Mouse (Mus musculus): ENCODE measurements at regions not wholly inside any gene's neighbourhood (a gene's known extent, or its start where the extent isn't known, plus 50 kb on each side); places are given as distances from the start of the nearest gene placed in this dataset.
A peak's percentile ranks its signal among the peaks of the same experiment; 100 is the strongest.
"Not testable (repeated sequence)": the region's sequence is repeated elsewhere in the genome, so short reads cannot be mapped to it uniquely, and the experiment has no call there.

- peak; percentile 58 for DNase-seq (ENCODE audit: low read depth)
- TF ChIP-seq CTCF (IDR thresholded peaks at IDR 0.05; ENCODE audit: borderline replicate concordance, extremely low read depth, insufficient read depth, insufficient read length): no peak
- TF ChIP-seq POLR2A (IDR thresholded peaks at IDR 0.05; ENCODE audit: borderline replicate concordance, extremely low read depth, insufficient read depth, insufficient read length, poor library complexity, severe bottlenecking): no peak
Observed at GRCm38 (mm10) chr10:15886150-15886549, 1168.1 kb upstream of the Gje1 start.

- peak; percentile 13 for DNase-seq (ENCODE audit: low read depth)
- TF ChIP-seq CTCF (IDR thresholded peaks at IDR 0.05; ENCODE audit: borderline replicate concordance, extremely low read depth, insufficient read depth, insufficient read length): no peak
- TF ChIP-seq POLR2A (IDR thresholded peaks at IDR 0.05; ENCODE audit: borderline replicate concordance, extremely low read depth, insufficient read depth, insufficient read length, poor library complexity, severe bottlenecking): no peak
Observed at GRCm38 (mm10) chr10:15868063-15868462, 1150.0 kb upstream of the Gje1 start.

GRCm38 (mm10) chr10:15866931-15867330 is 1148.9 kb upstream of the Gje1 start:
- peak; percentile 63 for DNase-seq (ENCODE audit: low read depth)
- TF ChIP-seq CTCF (IDR thresholded peaks at IDR 0.05; ENCODE audit: borderline replicate concordance, extremely low read depth, insufficient read depth, insufficient read length): no peak
- TF ChIP-seq POLR2A (IDR thresholded peaks at IDR 0.05; ENCODE audit: borderline replicate concordance, extremely low read depth, insufficient read depth, insufficient read length, poor library complexity, severe bottlenecking): no peak

- no peak for DNase-seq (ENCODE audit: low read depth)
- TF ChIP-seq POLR2A (IDR thresholded peaks at IDR 0.05; ENCODE audit: borderline replicate concordance, extremely low read depth, insufficient read depth, insufficient read length, poor library complexity, severe bottlenecking): no peak
- no peak for TF ChIP-seq CTCF (IDR thresholded peaks at IDR 0.05; ENCODE audit: borderline replicate concordance, extremely low read depth, insufficient read depth, insufficient read length)
Observed at GRCm38 (mm10) chr10:15841381-15841780, 1123.4 kb upstream of the Gje1 start.

- TF ChIP-seq CTCF (IDR thresholded peaks at IDR 0.05; ENCODE audit: borderline replicate concordance, extremely low read depth, insufficient read depth, insufficient read length) (no peak), POLR2A (IDR thresholded peaks at IDR 0.05; ENCODE audit: borderline replicate concordance, extremely low read depth, insufficient read depth, insufficient read length, poor library complexity, severe bottlenecking) (no peak)
- no peak for DNase-seq (ENCODE audit: low read depth)
Observed at GRCm38 (mm10) chr10:15832338-15832737, 1114.3 kb upstream of the Gje1 start.

GRCm38 (mm10) chr10:15825457-15825856 is 1107.4 kb upstream of the Gje1 start:
- peak; percentile 15 for DNase-seq (ENCODE audit: low read depth)
- TF ChIP-seq POLR2A (IDR thresholded peaks at IDR 0.05; ENCODE audit: borderline replicate concordance, extremely low read depth, insufficient read depth, insufficient read length, poor library complexity, severe bottlenecking) (no peak), CTCF (IDR thresholded peaks at IDR 0.05; ENCODE audit: borderline replicate concordance, extremely low read depth, insufficient read depth, insufficient read length) (no peak)

- TF ChIP-seq CTCF (IDR thresholded peaks at IDR 0.05; ENCODE audit: borderline replicate concordance, extremely low read depth, insufficient read depth, insufficient read length) (no peak), POLR2A (IDR thresholded peaks at IDR 0.05; ENCODE audit: borderline replicate concordance, extremely low read depth, insufficient read depth, insufficient read length, poor library complexity, severe bottlenecking) (no peak)
- no peak for DNase-seq (ENCODE audit: low read depth)
Observed at GRCm38 (mm10) chr10:15807271-15807670, 1089.3 kb upstream of the Gje1 start.

GRCm38 (mm10) chr10:15805791-15806190 is 1087.8 kb upstream of the Gje1 start:
- no peak for TF ChIP-seq CTCF (IDR thresholded peaks at IDR 0.05; ENCODE audit: borderline replicate concordance, extremely low read depth, insufficient read depth, insufficient read length)
- no peak for TF ChIP-seq POLR2A (IDR thresholded peaks at IDR 0.05; ENCODE audit: borderline replicate concordance, extremely low read depth, insufficient read depth, insufficient read length, poor library complexity, severe bottlenecking)
- DNase-seq (ENCODE audit: low read depth): no peak

- DNase-seq (ENCODE audit: low read depth): not testable (repeated sequence)
Observed at GRCm38 (mm10) chr10:15793185-15793584, 1075.2 kb upstream of the Gje1 start.

GRCm38 (mm10) chr10:15791473-15792269 is 1073.7 kb upstream of the Gje1 start:
- TF ChIP-seq CTCF (IDR thresholded peaks at IDR 0.05; ENCODE audit: borderline replicate concordance, extremely low read depth, insufficient read depth, insufficient read length) (no peak), POLR2A (IDR thresholded peaks at IDR 0.05; ENCODE audit: borderline replicate concordance, extremely low read depth, insufficient read depth, insufficient read length, poor library complexity, severe bottlenecking) (no peak)
- DNase-seq (ENCODE audit: low read depth): no peak

GRCm38 (mm10) chr10:15759983-15760723 is 1042.1 kb upstream of the Gje1 start:
- no peak for TF ChIP-seq CTCF (IDR thresholded peaks at IDR 0.05; ENCODE audit: borderline replicate concordance, extremely low read depth, insufficient read depth, insufficient read length)
- TF ChIP-seq POLR2A (IDR thresholded peaks at IDR 0.05; ENCODE audit: borderline replicate concordance, extremely low read depth, insufficient read depth, insufficient read length, poor library complexity, severe bottlenecking): no peak
- peak; percentile 52 for DNase-seq (ENCODE audit: low read depth)

GRCm38 (mm10) chr10:15759576-15759975 is 1041.6 kb upstream of the Gje1 start:
- TF ChIP-seq POLR2A (IDR thresholded peaks at IDR 0.05; ENCODE audit: borderline replicate concordance, extremely low read depth, insufficient read depth, insufficient read length, poor library complexity, severe bottlenecking) (no peak), CTCF (IDR thresholded peaks at IDR 0.05; ENCODE audit: borderline replicate concordance, extremely low read depth, insufficient read depth, insufficient read length) (no peak)
- DNase-seq (ENCODE audit: low read depth): no peak
